Mouse (Mus musculus) MEL (cell line): ENCODE measurements at regions not wholly inside any gene's neighbourhood (a gene's known extent, or its start where the extent isn't known, plus 50 kb on each side); places are given as distances from the start of the nearest gene placed in this dataset.

Experiments
- DNase-seq: peaks from one replicate; pipeline ENCODE4 v3.0.0; 2011; ENCODE audit warnings: low read depth, low spot score
- H3K27ac ChIP-seq: 2 replicates; pipeline ENCODE4 v1.5.1; 2012; ENCODE audit warnings: low read depth, mild to moderate bottlenecking, control low read depth, low read length, moderate library complexity; ENCODE audit not compliant: control insufficient read depth
- H3K27me3 ChIP-seq, 2 experiments: fragments of 150-350 bp in 1 of 2; sonication (generic) in 1 of 2; 2 replicates each; pipeline ENCODE4 v1.6.1; 2012; ENCODE audit warnings: low read length in 2 of 2, mild to moderate bottlenecking in 2 of 2, improper control_type of control experiment in 1 of 2, moderate library complexity in 1 of 2; ENCODE audit not compliant: insufficient read depth in 2 of 2, control insufficient read depth in 1 of 2
- H3K36me3 ChIP-seq, 2 experiments: 2 replicates each; pipeline ENCODE4 v1.6.1; 2012 to 2014; ENCODE audit warnings: low read length in 2 of 2, improper control_type of control experiment in 1 of 2, inconsistent platforms in 1 of 2, mild to moderate bottlenecking in 1 of 2; ENCODE audit not compliant: insufficient read depth in 2 of 2, control insufficient read depth in 1 of 2
- H3K4me1 ChIP-seq, 2 experiments: fragments of 150-350 bp in 1 of 2; sonication (generic) in 1 of 2; 2 replicates each; pipeline ENCODE4 v1.6.1; 2012; ENCODE audit warnings: low read length in 2 of 2, improper control_type of control experiment in 1 of 2, mild to moderate bottlenecking in 1 of 2; ENCODE audit not compliant: insufficient read depth in 2 of 2, control insufficient read depth in 1 of 2
- H3K4me3 ChIP-seq, 2 experiments: fragments of 150-350 bp in 1 of 2; sonication (generic) in 1 of 2; 2 replicates each; pipeline ENCODE4 v1.5.1; 2012; ENCODE audit warnings: low read depth in 2 of 2, low read length in 2 of 2, mild to moderate bottlenecking in 2 of 2, moderate library complexity in 2 of 2, control low read depth in 1 of 2, improper control_type of control experiment in 1 of 2; ENCODE audit not compliant: control insufficient read depth in 1 of 2, insufficient read depth in 1 of 2
- H3K79me2 ChIP-seq: 2 replicates; pipeline ENCODE4 v1.6.1; 2012; ENCODE audit warnings: mild to moderate bottlenecking, low read length, moderate library complexity; ENCODE audit not compliant: control insufficient read depth, poor library complexity, insufficient read depth
- H3K9ac ChIP-seq: 2 replicates; pipeline ENCODE4 v1.6.1; 2012; ENCODE audit warnings: low read depth, mild to moderate bottlenecking, control low read depth, low read length, moderate library complexity; ENCODE audit not compliant: control insufficient read depth, poor library complexity, severe bottlenecking
- H3K9me3 ChIP-seq: fragments of 150-350 bp; sonication (generic); replicated peaks from 2 replicates; pipeline ENCODE4 v1.6.1; 2012; ENCODE audit warnings: mild to moderate bottlenecking, low read length, improper control_type of control experiment, moderate library complexity; ENCODE audit not compliant: insufficient read depth
- CHD1 ChIP-seq: IDR thresholded peaks from 2 replicates; pipeline ENCODE4 v1.6.1; 2012; ENCODE audit warnings: low read depth, mild to moderate bottlenecking, inconsistent platforms, low read length, improper control_type of control experiment
- CHD2 ChIP-seq: IDR thresholded peaks from 2 replicates; pipeline ENCODE4 v1.6.1; 2011; ENCODE audit warnings: low read length, improper control_type of control experiment
- CTCF ChIP-seq, 3 experiments: IDR thresholded peaks in 2 of 3; conservative IDR thresholded peaks in 1 of 3; 2 replicates each; pipeline ENCODE4 v1.5.1; 2011 to 2012; ENCODE audit warnings: low read length in 3 of 3, low read depth in 2 of 3, mild to moderate bottlenecking in 2 of 3, improper control_type of control experiment in 1 of 3, inconsistent platforms in 1 of 3, mixed read lengths in 1 of 3, moderate library complexity in 1 of 3; ENCODE audit not compliant: control insufficient read depth in 1 of 3, insufficient read depth in 1 of 3, poor library complexity in 1 of 3, severe bottlenecking in 1 of 3
- E2F4 ChIP-seq: IDR thresholded peaks from 2 replicates; pipeline ENCODE4 v1.6.1; 2011; ENCODE audit warnings: low read depth, low read length, improper control_type of control experiment, borderline replicate concordance
- EP300 ChIP-seq, 2 experiments: IDR thresholded peaks; 2 replicates each; pipeline ENCODE4 v1.6.1; 2011; ENCODE audit warnings: improper control_type of control experiment in 2 of 2, low read length in 2 of 2, low read depth in 1 of 2, mild to moderate bottlenecking in 1 of 2
- ETS1 ChIP-seq: IDR thresholded peaks from 2 replicates; pipeline ENCODE4 v1.6.1; 2012; ENCODE audit warnings: low read depth, mild to moderate bottlenecking, inconsistent platforms, low read length, improper control_type of control experiment, moderate library complexity
- GABPA ChIP-seq: IDR thresholded peaks from 2 replicates; pipeline ENCODE4 v1.6.1; 2012; ENCODE audit warnings: low read depth, mild to moderate bottlenecking, inconsistent platforms, low read length, improper control_type of control experiment, moderate library complexity
- HCFC1 ChIP-seq: IDR thresholded peaks from 2 replicates; pipeline ENCODE4 v1.6.1; 2012; ENCODE audit warnings: low read depth, mild to moderate bottlenecking, inconsistent platforms, low read length, improper control_type of control experiment, moderate library complexity
- MAFK ChIP-seq: IDR thresholded peaks from 2 replicates; pipeline ENCODE4 v1.6.1; 2011; ENCODE audit warnings: low read depth, mild to moderate bottlenecking, low read length, improper control_type of control experiment, borderline replicate concordance
- MAX ChIP-seq: IDR thresholded peaks from 2 replicates; pipeline ENCODE4 v1.6.1; 2011; ENCODE audit warnings: low read length, improper control_type of control experiment
- MAZ ChIP-seq: IDR thresholded peaks from 2 replicates; pipeline ENCODE4 v1.6.1; 2012; ENCODE audit warnings: low read depth, mild to moderate bottlenecking, inconsistent platforms, low read length, improper control_type of control experiment
- MXI1 ChIP-seq: IDR thresholded peaks from 2 replicates; pipeline ENCODE4 v1.6.1; 2011; ENCODE audit warnings: mild to moderate bottlenecking, low read depth, low read length, improper control_type of control experiment
- MYB ChIP-seq: IDR thresholded peaks from 2 replicates; pipeline ENCODE4 v1.6.1; 2011; ENCODE audit warnings: mild to moderate bottlenecking, low read depth, low read length, improper control_type of control experiment
- RAD21 ChIP-seq: IDR thresholded peaks from 2 replicates; pipeline ENCODE4 v1.6.1; 2011; ENCODE audit warnings: mild to moderate bottlenecking, low read depth, low read length, improper control_type of control experiment
- RCOR1 ChIP-seq: IDR thresholded peaks from 2 replicates; pipeline ENCODE4 v1.6.1; 2012; ENCODE audit warnings: low read depth, mild to moderate bottlenecking, inconsistent platforms, low read length, improper control_type of control experiment
- SIN3A ChIP-seq: IDR thresholded peaks from 2 replicates; pipeline ENCODE4 v1.6.1; 2012; ENCODE audit warnings: low read length, improper control_type of control experiment, inconsistent platforms
- SMC3 ChIP-seq: IDR thresholded peaks from 2 replicates; pipeline ENCODE4 v1.6.1; 2011; ENCODE audit warnings: low read depth, low read length, improper control_type of control experiment
- TAL1 ChIP-seq: IDR thresholded peaks from 2 replicates; pipeline ENCODE4 v1.6.1; 2012; ENCODE audit warnings: mild to moderate bottlenecking, inconsistent platforms, low read length, moderate library complexity, mixed read lengths
- UBTF ChIP-seq: IDR thresholded peaks from 2 replicates; pipeline ENCODE4 v1.6.1; 2012; ENCODE audit warnings: low read depth, mild to moderate bottlenecking, inconsistent platforms, low read length, improper control_type of control experiment, moderate library complexity, borderline replicate concordance; ENCODE audit not compliant: insufficient read depth

DNA sequence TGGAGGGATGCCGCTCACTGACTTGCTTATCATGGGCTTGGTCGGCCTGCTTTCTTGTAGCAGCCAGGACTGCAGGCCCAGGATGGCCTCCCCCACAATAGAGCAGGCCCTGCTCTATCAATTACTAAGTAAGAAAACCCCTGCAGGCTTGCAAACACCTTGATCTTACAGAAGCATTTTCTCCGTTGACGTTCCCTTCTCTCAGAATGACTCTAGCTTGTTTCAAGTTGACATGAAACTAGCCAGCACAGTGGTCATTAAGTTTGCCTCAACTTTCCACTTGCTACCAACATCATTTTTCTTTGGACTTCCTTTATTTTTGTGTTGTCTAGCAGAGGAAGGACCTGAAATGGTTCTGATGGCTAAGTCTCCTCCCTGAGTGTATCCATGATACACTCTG, 111.8 kb downstream of the Evx1 start:
- DNase-seq, result no peak
- Histone ChIP-seq H3K4me1 (no peaks in the 10 kb centered on the region), H3K27me3 (no peaks in the 10 kb centered on the region), H3K9me3 (no peaks in the 10 kb centered on the region), H3K79me2 (no peaks in the 10 kb centered on the region), H3K9ac (no peak overlapping the region)
- TF ChIP-seq CHD2, result no peak
- TF ChIP-seq, all 39 proteins: peak for 0
- H3K36me3 ChIP-seq, result no peaks in the 10 kb centered on the region
- H3K27ac ChIP-seq, result no peak overlapping the region
- no peak overlapping the region for H3K4me3 ChIP-seq

DNA sequence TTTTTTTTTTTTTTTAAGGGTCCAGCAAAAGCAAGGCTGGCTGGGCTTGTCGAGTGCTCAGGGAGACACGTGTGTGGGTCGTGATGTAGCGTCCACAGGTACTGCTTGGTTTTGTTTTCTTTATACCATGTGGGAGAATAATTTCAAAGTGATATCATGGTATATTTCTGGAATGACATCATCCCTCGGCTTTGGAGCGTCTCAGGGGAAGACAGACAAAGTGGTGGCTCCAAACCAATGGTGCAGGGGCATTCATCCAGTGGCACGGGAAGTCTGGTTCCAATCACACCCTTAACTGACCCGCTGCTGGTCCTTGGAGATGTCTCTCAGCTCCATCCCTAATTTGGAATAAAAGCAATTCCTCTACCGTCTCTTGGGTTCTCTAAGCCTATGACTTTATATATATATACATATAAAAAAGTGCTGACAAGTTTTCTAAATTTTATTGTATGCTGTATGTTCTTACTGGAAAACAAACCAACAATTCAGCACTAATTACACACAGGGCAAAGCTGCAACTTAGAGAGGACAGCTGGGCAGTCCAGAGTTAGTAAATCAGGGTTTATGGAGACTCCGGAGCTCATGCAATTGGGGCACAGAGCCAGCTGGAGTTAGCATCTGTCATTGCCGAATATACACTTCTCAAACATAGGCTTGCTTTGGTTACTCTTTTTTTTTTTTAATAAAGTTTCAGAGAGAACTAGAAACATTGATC, 115.3 kb downstream of the Evx1 start:
- Histone ChIP-seq H3K9me3 (no peaks in the 10 kb centered on the region), H3K9ac (no peak overlapping the region), H3K79me2 (no peaks in the 10 kb centered on the region), H3K36me3 (no peaks in the 10 kb centered on the region), H3K27me3 (no peaks in the 10 kb centered on the region), H3K4me3 (no peak overlapping the region), H3K27ac (no peak overlapping the region), H3K4me1 (no peaks in the 10 kb centered on the region)
- TF ChIP-seq MXI1 (no peak), SIN3A (no peak), EP300 (IDR thresholded peaks at IDR 0.05; ENCODE audit: low read depth in 1 of 2, low read length in 2 of 2) (no peak), RCOR1 (no peak), RAD21 (no peak), CTCF (IDR thresholded peaks at IDR 0.05 in 2 of 3, conservative IDR thresholded peaks at IDR 0.05 in 1 of 3; ENCODE audit: control insufficient read depth in 1 of 3, insufficient read depth in 1 of 3, low read depth in 2 of 3, low read length in 3 of 3, poor library complexity in 1 of 3, severe bottlenecking in 1 of 3) (no peak), E2F4 (no peak), TAL1 (no peak), MAFK (no peak), MAX (no peak), HCFC1 (no peak), SMC3 (no peak), CHD1 (no peak), MYB (no peak), ETS1 (no peak), GABPA (no peak), UBTF (no peak), MAZ (no peak)
- DNase-seq, result no peak
